Mouse (Mus musculus) megakaryocyte, embryonic 14.5 days (primary cell): ENCODE measurements at regions not wholly inside any gene's neighbourhood (a gene's known extent, or its start where the extent isn't known, plus 50 kb on each side); places are given as distances from the start of the nearest gene placed in this dataset.

Experiments
- FLI1 ChIP-seq: IDR thresholded peaks from 2 replicates; pipeline ENCODE4 v1.6.1; 2012; ENCODE audit warnings: low read length, inconsistent platforms, mixed read lengths
- GATA1 ChIP-seq: IDR thresholded peaks from 3 replicates; pipeline ENCODE4 v1.6.1; 2012; ENCODE audit warnings: mixed read lengths, low read length, inconsistent platforms, borderline replicate concordance

GRCm38 (mm10) chr8:107890922-107891321 lies 51.5 kb upstream of the Zfhx3 start:
- TF ChIP-seq GATA1: no peak
- TF ChIP-seq FLI1: no peak
